Mouse (Mus musculus) MEL (cell line): ENCODE measurements at regions not wholly inside any gene's neighbourhood (a gene's known extent, or its start where the extent isn't known, plus 50 kb on each side); places are given as distances from the start of the nearest gene placed in this dataset.

Experiments
- DNase-seq: peaks from one replicate; pipeline ENCODE4 v3.0.0; 2011; ENCODE audit warnings: low read depth, low spot score
- H3K27ac ChIP-seq: 2 replicates; pipeline ENCODE4 v1.5.1; 2012; ENCODE audit warnings: low read depth, mild to moderate bottlenecking, control low read depth, low read length, moderate library complexity; ENCODE audit not compliant: control insufficient read depth
- H3K27me3 ChIP-seq, 2 experiments: fragments of 150-350 bp in 1 of 2; sonication (generic) in 1 of 2; 2 replicates each; pipeline ENCODE4 v1.6.1; 2012; ENCODE audit warnings: low read length in 2 of 2, mild to moderate bottlenecking in 2 of 2, improper control_type of control experiment in 1 of 2, moderate library complexity in 1 of 2; ENCODE audit not compliant: insufficient read depth in 2 of 2, control insufficient read depth in 1 of 2
- H3K36me3 ChIP-seq, 2 experiments: 2 replicates each; pipeline ENCODE4 v1.6.1; 2012 to 2014; ENCODE audit warnings: low read length in 2 of 2, improper control_type of control experiment in 1 of 2, inconsistent platforms in 1 of 2, mild to moderate bottlenecking in 1 of 2; ENCODE audit not compliant: insufficient read depth in 2 of 2, control insufficient read depth in 1 of 2
- H3K4me1 ChIP-seq, 2 experiments: fragments of 150-350 bp in 1 of 2; sonication (generic) in 1 of 2; 2 replicates each; pipeline ENCODE4 v1.6.1; 2012; ENCODE audit warnings: low read length in 2 of 2, improper control_type of control experiment in 1 of 2, mild to moderate bottlenecking in 1 of 2; ENCODE audit not compliant: insufficient read depth in 2 of 2, control insufficient read depth in 1 of 2
- H3K4me3 ChIP-seq, 2 experiments: fragments of 150-350 bp in 1 of 2; sonication (generic) in 1 of 2; 2 replicates each; pipeline ENCODE4 v1.5.1; 2012; ENCODE audit warnings: low read depth in 2 of 2, low read length in 2 of 2, mild to moderate bottlenecking in 2 of 2, moderate library complexity in 2 of 2, control low read depth in 1 of 2, improper control_type of control experiment in 1 of 2; ENCODE audit not compliant: control insufficient read depth in 1 of 2, insufficient read depth in 1 of 2
- H3K79me2 ChIP-seq: 2 replicates; pipeline ENCODE4 v1.6.1; 2012; ENCODE audit warnings: mild to moderate bottlenecking, low read length, moderate library complexity; ENCODE audit not compliant: control insufficient read depth, poor library complexity, insufficient read depth
- H3K9ac ChIP-seq: 2 replicates; pipeline ENCODE4 v1.6.1; 2012; ENCODE audit warnings: low read depth, mild to moderate bottlenecking, control low read depth, low read length, moderate library complexity; ENCODE audit not compliant: control insufficient read depth, poor library complexity, severe bottlenecking
- H3K9me3 ChIP-seq: fragments of 150-350 bp; sonication (generic); replicated peaks from 2 replicates; pipeline ENCODE4 v1.6.1; 2012; ENCODE audit warnings: mild to moderate bottlenecking, low read length, improper control_type of control experiment, moderate library complexity; ENCODE audit not compliant: insufficient read depth
- BHLHE40 ChIP-seq: IDR thresholded peaks from 2 replicates; pipeline ENCODE4 v1.6.1; 2012; ENCODE audit warnings: low read depth, mild to moderate bottlenecking, inconsistent platforms, low read length, improper control_type of control experiment, borderline replicate concordance
- CHD1 ChIP-seq: IDR thresholded peaks from 2 replicates; pipeline ENCODE4 v1.6.1; 2012; ENCODE audit warnings: low read depth, mild to moderate bottlenecking, inconsistent platforms, low read length, improper control_type of control experiment
- CHD2 ChIP-seq: IDR thresholded peaks from 2 replicates; pipeline ENCODE4 v1.6.1; 2011; ENCODE audit warnings: low read length, improper control_type of control experiment
- CTCF ChIP-seq, 3 experiments: IDR thresholded peaks in 2 of 3; conservative IDR thresholded peaks in 1 of 3; 2 replicates each; pipeline ENCODE4 v1.5.1; 2011 to 2012; ENCODE audit warnings: low read length in 3 of 3, low read depth in 2 of 3, mild to moderate bottlenecking in 2 of 3, improper control_type of control experiment in 1 of 3, inconsistent platforms in 1 of 3, mixed read lengths in 1 of 3, moderate library complexity in 1 of 3; ENCODE audit not compliant: control insufficient read depth in 1 of 3, insufficient read depth in 1 of 3, poor library complexity in 1 of 3, severe bottlenecking in 1 of 3
- E2F4 ChIP-seq: IDR thresholded peaks from 2 replicates; pipeline ENCODE4 v1.6.1; 2011; ENCODE audit warnings: low read depth, low read length, improper control_type of control experiment, borderline replicate concordance
- ELF1 ChIP-seq: IDR thresholded peaks from 2 replicates; pipeline ENCODE4 v1.6.1; 2014; ENCODE audit warnings: low read depth, mild to moderate bottlenecking, inconsistent platforms, low read length, improper control_type of control experiment, moderate library complexity
- ETS1 ChIP-seq: IDR thresholded peaks from 2 replicates; pipeline ENCODE4 v1.6.1; 2012; ENCODE audit warnings: low read depth, mild to moderate bottlenecking, inconsistent platforms, low read length, improper control_type of control experiment, moderate library complexity
- GABPA ChIP-seq: IDR thresholded peaks from 2 replicates; pipeline ENCODE4 v1.6.1; 2012; ENCODE audit warnings: low read depth, mild to moderate bottlenecking, inconsistent platforms, low read length, improper control_type of control experiment, moderate library complexity
- GATA1 ChIP-seq: IDR thresholded peaks from 2 replicates; pipeline ENCODE4 v1.6.1; 2011; ENCODE audit warnings: low read depth, low read length, improper control_type of control experiment
- HCFC1 ChIP-seq: IDR thresholded peaks from 2 replicates; pipeline ENCODE4 v1.6.1; 2012; ENCODE audit warnings: low read depth, mild to moderate bottlenecking, inconsistent platforms, low read length, improper control_type of control experiment, moderate library complexity
- KAT2A ChIP-seq: conservative IDR thresholded peaks from 2 replicates; pipeline ENCODE4 v1.6.1; 2012; ENCODE audit warnings: low read depth, low read length, improper control_type of control experiment, inconsistent platforms
- MAFK ChIP-seq: IDR thresholded peaks from 2 replicates; pipeline ENCODE4 v1.6.1; 2011; ENCODE audit warnings: low read depth, mild to moderate bottlenecking, low read length, improper control_type of control experiment, borderline replicate concordance
- MAX ChIP-seq: IDR thresholded peaks from 2 replicates; pipeline ENCODE4 v1.6.1; 2011; ENCODE audit warnings: low read length, improper control_type of control experiment
- MAZ ChIP-seq: IDR thresholded peaks from 2 replicates; pipeline ENCODE4 v1.6.1; 2012; ENCODE audit warnings: low read depth, mild to moderate bottlenecking, inconsistent platforms, low read length, improper control_type of control experiment
- MXI1 ChIP-seq: IDR thresholded peaks from 2 replicates; pipeline ENCODE4 v1.6.1; 2011; ENCODE audit warnings: mild to moderate bottlenecking, low read depth, low read length, improper control_type of control experiment
- MYC ChIP-seq: IDR thresholded peaks from 2 replicates; pipeline ENCODE4 v1.6.1; 2011; ENCODE audit warnings: low read depth, mild to moderate bottlenecking, low read length, improper control_type of control experiment, moderate library complexity
- NELFE ChIP-seq: IDR thresholded peaks from 2 replicates; pipeline ENCODE4 v1.6.1; 2011; ENCODE audit warnings: low read depth, low read length, improper control_type of control experiment
- POLR2AphosphoS2 ChIP-seq: IDR thresholded peaks from 2 replicates; pipeline ENCODE4 v1.6.1; 2011; ENCODE audit warnings: low read length, improper control_type of control experiment
- POLR2AphosphoS5 ChIP-seq: IDR thresholded peaks from 2 replicates; pipeline ENCODE4 v1.6.1; 2012; ENCODE audit warnings: low read depth, borderline replicate concordance, mild to moderate bottlenecking, inconsistent platforms, low read length, moderate library complexity, mixed read lengths
- RAD21 ChIP-seq: IDR thresholded peaks from 2 replicates; pipeline ENCODE4 v1.6.1; 2011; ENCODE audit warnings: mild to moderate bottlenecking, low read depth, low read length, improper control_type of control experiment
- SMC3 ChIP-seq: IDR thresholded peaks from 2 replicates; pipeline ENCODE4 v1.6.1; 2011; ENCODE audit warnings: low read depth, low read length, improper control_type of control experiment
- TBP ChIP-seq: IDR thresholded peaks from 2 replicates; pipeline ENCODE4 v1.8.0; 2011; ENCODE audit warnings: low read depth, low read length, improper control_type of control experiment
- TCF12 ChIP-seq: IDR thresholded peaks from 2 replicates; pipeline ENCODE4 v1.6.1; 2014; ENCODE audit warnings: low read depth, mild to moderate bottlenecking, inconsistent platforms, low read length, improper control_type of control experiment, moderate library complexity
- UBTF ChIP-seq: IDR thresholded peaks from 2 replicates; pipeline ENCODE4 v1.6.1; 2012; ENCODE audit warnings: low read depth, mild to moderate bottlenecking, inconsistent platforms, low read length, improper control_type of control experiment, moderate library complexity, borderline replicate concordance; ENCODE audit not compliant: insufficient read depth
- ZKSCAN1 ChIP-seq: IDR thresholded peaks from 2 replicates; pipeline ENCODE4 v1.6.1; 2012; ENCODE audit warnings: low read depth, mild to moderate bottlenecking, inconsistent platforms, low read length, improper control_type of control experiment, moderate library complexity
- ZNF384 ChIP-seq: IDR thresholded peaks from 2 replicates; pipeline ENCODE4 v1.6.1; 2012; ENCODE audit warnings: low read depth, mild to moderate bottlenecking, inconsistent platforms, low read length, improper control_type of control experiment

DNA sequence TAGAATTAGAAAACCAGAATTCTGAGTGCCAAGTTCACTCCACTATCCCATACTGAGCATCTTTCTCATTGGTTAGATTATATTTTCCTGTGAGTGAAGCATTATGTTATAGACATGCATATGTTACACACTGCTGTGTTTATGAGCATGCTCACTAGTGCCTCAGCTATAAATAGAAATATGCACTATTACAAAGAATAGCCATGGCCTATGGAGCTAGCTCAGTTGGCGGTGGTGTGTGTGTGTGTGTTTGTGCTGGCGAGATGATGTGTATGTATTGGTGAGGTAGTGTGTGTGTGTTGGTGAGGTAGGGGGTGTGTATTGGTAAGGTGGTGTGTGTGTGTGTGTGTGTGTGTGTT is 106.2 kb downstream of the Sec31a start:
- no peaks in the 10 kb centered on the region for H3K9me3 ChIP-seq
- TF ChIP-seq TCF12 (no peak), POLR2AphosphoS5 (no peak), CHD1 (no peak), E2F4 (no peak), ZNF384 (no peak), RAD21 (no peak)
- no peak for DNase-seq

DNA sequence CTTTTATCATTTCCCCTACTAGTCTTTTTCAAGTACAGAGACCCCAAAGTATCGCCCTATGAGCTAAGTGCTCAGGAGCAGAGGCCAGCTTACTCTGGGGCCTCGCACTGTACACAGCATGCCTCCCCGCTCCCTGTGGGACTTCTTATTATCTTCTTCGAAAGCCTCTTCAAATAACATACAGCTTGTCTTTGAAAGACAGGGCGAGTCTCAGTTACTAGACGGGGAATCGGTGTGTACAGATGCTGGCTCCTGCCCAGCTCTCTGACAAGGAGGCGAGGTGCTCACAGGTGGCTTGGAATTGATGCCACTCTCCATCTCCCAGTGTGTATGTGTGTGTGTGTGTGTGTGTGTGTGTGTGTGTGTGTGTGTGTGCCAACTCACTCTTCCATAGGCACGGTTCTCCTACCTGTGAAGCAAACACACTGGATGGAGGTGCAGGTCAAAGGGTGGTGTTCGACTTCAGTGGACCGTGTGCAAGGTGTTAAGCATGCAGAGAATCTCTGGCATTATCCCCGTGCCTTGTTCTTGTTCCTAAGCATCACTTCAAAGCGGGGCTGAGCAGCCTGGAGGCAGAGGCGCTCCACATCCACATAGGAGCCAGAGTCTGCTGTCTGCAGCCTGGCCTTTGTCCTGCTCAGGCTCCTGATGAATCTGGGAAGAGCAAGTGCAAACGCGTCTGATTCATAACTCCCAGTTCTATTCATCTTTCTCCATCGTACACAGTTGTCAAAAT is 106.8 kb downstream of the Sec31a start:
- Histone ChIP-seq H3K9me3 (no peaks in the 10 kb centered on the region), H3K27ac (no peak overlapping the region), H3K79me2 (no peaks in the 10 kb centered on the region), H3K9ac (no peak overlapping the region), H3K27me3 (no peaks in the 10 kb centered on the region; a peak in 1 of 4 replicates), H3K4me1 (no peaks in the 10 kb centered on the region), H3K4me3 (no peak overlapping the region), H3K36me3 (no peaks in the 10 kb centered on the region)
- DNase-seq = no peak
- no peak for TF ChIP-seq BHLHE40
- TF ChIP-seq POLR2AphosphoS2 = no peak
- TF ChIP-seq HCFC1 = no peak
- TF ChIP-seq MXI1 = no peak
- TF ChIP-seq CHD2 = no peak
- no peak for TF ChIP-seq RAD21
- no peak for TF ChIP-seq ETS1

More for the DNA sequence above, 106.2 kb downstream of the Sec31a start:
- H3K4me1 ChIP-seq = no peaks in the 10 kb centered on the region
- no peak overlapping the region for H3K9ac ChIP-seq
- no peak overlapping the region for H3K27ac ChIP-seq
- H3K4me3 ChIP-seq = no peak overlapping the region
- H3K27me3 ChIP-seq = no peaks in the 10 kb centered on the region; a peak in 1 of 4 replicates
- no peaks in the 10 kb centered on the region for H3K36me3 ChIP-seq
- no peaks in the 10 kb centered on the region for H3K79me2 ChIP-seq

DNA sequence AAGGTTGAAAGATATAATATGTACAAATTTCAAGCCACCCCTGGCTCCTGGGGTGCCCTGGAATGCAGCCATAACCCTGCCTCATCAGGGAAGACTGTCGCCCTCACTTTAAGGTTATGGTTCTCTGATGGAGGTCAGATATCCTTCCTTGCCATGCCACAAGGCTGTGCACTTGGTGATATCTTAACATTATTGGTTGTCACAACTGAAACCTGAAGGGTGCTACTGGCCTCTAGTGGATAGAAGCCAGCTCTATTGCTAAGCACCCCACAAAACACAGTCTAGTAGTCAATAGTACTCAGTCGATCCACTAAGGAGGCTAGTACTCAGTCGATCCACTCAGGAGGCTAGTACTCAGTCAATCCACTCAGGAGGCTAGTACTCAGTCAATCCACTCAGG is 111.6 kb downstream of the Sec31a start:
- DNase-seq = peak; percentile 40
- Histone ChIP-seq H3K36me3 (no peaks in the 10 kb centered on the region), H3K9me3 (no peaks in the 10 kb centered on the region)
- TF ChIP-seq ELF1 (no peak), RAD21 (peak; percentile 68), CHD1 (no peak), KAT2A (no peak), MAX (no peak), MAFK (no peak), POLR2AphosphoS5 (no peak), TBP (no peak), UBTF (no peak), ZKSCAN1 (no peak), MAZ (no peak), GABPA (no peak), NELFE (no peak), CTCF (IDR thresholded peaks at IDR 0.05 in 2 of 3, conservative IDR thresholded peaks at IDR 0.05 in 1 of 3; ENCODE audit: control insufficient read depth in 1 of 3, insufficient read depth in 1 of 3, low read depth in 2 of 3, low read length in 3 of 3, poor library complexity in 1 of 3, severe bottlenecking in 1 of 3) (peak in 2 of 3 experiments; percentile 17 to 64; a peak in 2 of 6 replicates), SMC3 (peak; percentile 67), MYC (no peak), GATA1 (no peak)

More for the DNA sequence above, 111.6 kb downstream of the Sec31a start:
- Histone ChIP-seq H3K27me3 (no peaks in the 10 kb centered on the region), H3K27ac (no peak overlapping the region), H3K9ac (no peak overlapping the region), H3K4me3 (no peak overlapping the region), H3K79me2 (no peaks in the 10 kb centered on the region), H3K4me1 (no peaks in the 10 kb centered on the region)
